Mouse (Mus musculus) C2C12 (cell line): ENCODE measurements around the gene Pex13.

Experiments used
- CTCF ChIP-seq: IDR thresholded peaks from one replicate; pipeline ENCODE4 v1.5.1; 2011; ENCODE audit not compliant: control insufficient read depth, insufficient read depth, insufficient read length
- FOSL1 ChIP-seq: IDR thresholded peaks from one replicate; pipeline ENCODE4 v1.8.0; 2011; ENCODE audit warnings: mild to moderate bottlenecking, low read length; ENCODE audit not compliant: poor library complexity, insufficient read depth, severe bottlenecking
- MAX ChIP-seq: IDR thresholded peaks from one replicate; pipeline ENCODE4 v1.6.1; 2011; ENCODE audit warnings: mild to moderate bottlenecking, control low read depth
- MYOD1 ChIP-seq: IDR thresholded peaks from one replicate; pipeline ENCODE4 v1.6.1; 2011; ENCODE audit warnings: low read depth; ENCODE audit not compliant: control insufficient read depth, insufficient read length
- MYOG ChIP-seq: IDR thresholded peaks from one replicate; pipeline ENCODE4 v1.6.1; 2011; ENCODE audit not compliant: control insufficient read depth, insufficient read length; ENCODE audit errors: extremely low read depth
- USF1 ChIP-seq: IDR thresholded peaks from one replicate; pipeline ENCODE4 v1.6.1; 2011; ENCODE audit warnings: low read depth, mild to moderate bottlenecking, control low read depth, moderate library complexity

- no peak for TF ChIP-seq CTCF
- no peak for TF ChIP-seq USF1
- TF ChIP-seq FOSL1, result no peak
- no peak for TF ChIP-seq MYOD1
- TF ChIP-seq MYOG, result no peak
- TF ChIP-seq MAX, result no peak
Measured at GRCm38 (mm10) chr11:23632945-23633878, 32.5 kb downstream of the Pex13 start, which contains the start of gene 0610010F05Rik.
